Mouse (Mus musculus) liver, embryonic 15.5 days (tissue): Measurements from ENCODE around the gene Hps3. TPM values are rescaled to one million over a fixed set of nuclear protein-coding genes. Genes with fewer than 3 reads are reported as not detected.

Experiments
- polyA plus RNA-seq: library from polyadenylated mRNA; unstranded; fragments of >200 nt; fragmentation: Nextera tagmentation; extraction: Ambion mirVana; gene quantifications from 2 replicates; pipeline ENCODE4 v1.2.1, GENCODE M21; 2015

Hps3 gene
- polyA plus RNA-seq, 1 experiment from 2014 or later = 5.8 TPM

Other genes with a start within 250 kb of the Hps3 start
- 38.6 and 58.7 TPM in 2 replicates for gene Cp, start 78.3 kb downstream of the Hps3 start, polyA plus RNA-seq
- gene Hltf, start 22.5 kb upstream of the Hps3 start, polyA plus RNA-seq = 8.6 and 9.6 TPM in 2 replicates
- gene Gyg, start 120.0 kb upstream of the Hps3 start, polyA plus RNA-seq = 18.5 and 20.0 TPM in 2 replicates
- gene Cpa3, start 206.9 kb upstream of the Hps3 start, polyA plus RNA-seq = 2.3 and 2.9 TPM in 2 replicates
- 0.06 and 0.61 TPM in 2 replicates for gene Cpb1, start 240.4 kb upstream of the Hps3 start, polyA plus RNA-seq